Mouse (Mus musculus) neural tube, embryonic 14.5 days (tissue): ENCODE measurements at regions not wholly inside any gene's neighbourhood (a gene's known extent, or its start where the extent isn't known, plus 50 kb on each side); places are given as distances from the start of the nearest gene placed in this dataset.

Experiments used
- ATAC-seq: fragments of 200-750 bp; cut with Nextera tagmentation; 2 replicates; pipeline ENCODE4 v1.8.0; 2017; ENCODE audit warnings: low read depth, mild to moderate bottlenecking, moderate TSS enrichment, moderate library complexity
- H3K27ac ChIP-seq: fragments of 300-500 bp; sonication (generic); 2 replicates; pipeline ENCODE4 v1.5.1; 2014; ENCODE audit warnings: low read depth, mild to moderate bottlenecking, control low read depth, low read length, moderate library complexity, mixed read lengths
- H3K27me3 ChIP-seq: fragments of 300-500 bp; sonication (generic); 2 replicates; pipeline ENCODE4 v1.6.1; 2014; ENCODE audit warnings: low read length; ENCODE audit not compliant: control insufficient read depth, insufficient read depth
- H3K36me3 ChIP-seq: fragments of 300-500 bp; sonication (generic); 2 replicates; pipeline ENCODE4 v1.6.1; 2014; ENCODE audit warnings: low read length, mixed read lengths; ENCODE audit not compliant: control insufficient read depth, insufficient read depth
- H3K4me1 ChIP-seq: fragments of 300-500 bp; sonication (generic); 2 replicates; pipeline ENCODE4 v1.6.1; 2014; ENCODE audit warnings: low read length; ENCODE audit not compliant: control insufficient read depth, insufficient read depth
- H3K4me2 ChIP-seq: fragments of 300-500 bp; sonication (generic); 2 replicates; pipeline ENCODE4 v1.6.1; 2014; ENCODE audit warnings: mild to moderate bottlenecking, low read depth, low read length, control low read depth
- H3K4me3 ChIP-seq: fragments of 300-500 bp; sonication (generic); 2 replicates; pipeline ENCODE4 v1.5.1; 2014; ENCODE audit warnings: low read depth, low read length, control low read depth, mixed read lengths
- H3K9ac ChIP-seq: fragments of 300-500 bp; sonication (generic); replicated peaks from 2 replicates; pipeline ENCODE4 v1.6.1; 2014; ENCODE audit warnings: low read depth, mild to moderate bottlenecking, control low read depth, low read length, mixed read lengths
- H3K9me3 ChIP-seq: fragments of 300-500 bp; sonication (generic); 2 replicates; pipeline ENCODE4 v1.6.1; 2016; ENCODE audit warnings: low read length; ENCODE audit not compliant: control insufficient read depth
- WGBS: fragments of 180-500 bp; shearing (Covaris S2); extraction: QIAGEN DNeasy Blood & Tissue Kit; methylation state at CpG from one replicate; pipeline ENCODE4 v1.1.7; 2014; 5-methylcytosine and 5-hydroxymethylcytosine counted together

DNA sequence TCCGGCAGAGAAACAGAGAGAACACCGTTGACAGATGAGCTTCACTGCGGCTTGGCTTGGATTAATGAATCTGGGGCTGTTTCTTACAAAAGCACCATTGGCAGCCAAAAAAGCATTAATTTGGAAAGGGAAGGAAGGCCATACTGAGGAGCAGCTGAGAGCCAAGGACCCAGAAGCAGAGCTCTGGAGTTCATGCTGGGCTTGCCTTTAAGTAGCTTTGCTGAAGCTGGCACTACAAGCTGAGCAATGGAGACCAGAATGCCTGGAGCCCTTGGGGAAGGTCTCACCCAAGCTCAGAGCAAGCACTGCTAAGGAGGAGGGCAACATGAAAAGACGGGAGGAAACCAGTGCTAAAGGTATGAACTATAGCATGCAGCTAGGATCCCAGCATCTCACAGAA is 95.7 kb downstream of the Tmem30b start:
- no peaks in the 10 kb centered on the region for H3K27me3 ChIP-seq
- no peaks in the 10 kb centered on the region for H3K9me3 ChIP-seq
- H3K4me1 ChIP-seq = no peaks in the 10 kb centered on the region
- WGBS = 87% methylated on average over 4 of the region's 4 CpGs
- H3K36me3 ChIP-seq = no peaks in the 10 kb centered on the region
- no peak overlapping the region for H3K4me2 ChIP-seq
- H3K4me3 ChIP-seq = no peak overlapping the region
- no peak overlapping the region for H3K27ac ChIP-seq
- no peak for ATAC-seq
- no peak overlapping the region for H3K9ac ChIP-seq

DNA sequence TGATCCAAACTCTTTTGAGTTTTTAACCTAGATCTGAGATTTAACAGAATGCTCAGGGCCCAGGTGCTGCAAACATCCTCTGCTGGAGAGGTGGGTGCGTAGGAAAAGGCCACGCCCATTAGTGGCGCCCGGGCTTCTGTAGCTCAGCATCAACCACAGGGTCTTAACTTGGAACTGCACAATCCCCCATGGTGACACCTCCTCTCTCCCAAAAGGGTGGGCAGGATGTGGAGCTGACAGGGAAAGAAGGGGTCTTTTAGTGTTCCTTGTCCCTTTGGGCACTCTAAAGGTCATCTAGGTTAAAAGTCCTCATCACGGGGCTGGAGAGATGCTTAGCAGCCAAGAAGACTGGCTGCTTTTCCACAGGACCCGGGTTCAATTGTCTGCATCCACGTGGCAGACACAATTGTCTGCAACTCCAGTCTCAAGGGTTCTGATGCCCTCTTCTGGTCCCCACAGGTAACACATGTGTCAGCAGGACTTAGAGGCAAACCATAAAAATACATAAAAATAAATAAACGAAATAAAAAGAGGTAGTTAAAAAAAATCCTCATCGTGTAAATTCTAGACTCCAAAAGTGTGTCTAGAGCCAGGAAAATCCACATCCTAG is 96.2 kb downstream of the Tmem30b start:
- Histone ChIP-seq H3K27ac (no peak overlapping the region), H3K4me2 (no peak overlapping the region), H3K36me3 (no peaks in the 10 kb centered on the region), H3K9me3 (no peaks in the 10 kb centered on the region), H3K27me3 (no peaks in the 10 kb centered on the region), H3K4me3 (no peak overlapping the region), H3K4me1 (no peaks in the 10 kb centered on the region), H3K9ac (no peak overlapping the region)
- 55% methylated on average over 9 of the region's 9 CpGs for WGBS
- ATAC-seq = no peak

DNA sequence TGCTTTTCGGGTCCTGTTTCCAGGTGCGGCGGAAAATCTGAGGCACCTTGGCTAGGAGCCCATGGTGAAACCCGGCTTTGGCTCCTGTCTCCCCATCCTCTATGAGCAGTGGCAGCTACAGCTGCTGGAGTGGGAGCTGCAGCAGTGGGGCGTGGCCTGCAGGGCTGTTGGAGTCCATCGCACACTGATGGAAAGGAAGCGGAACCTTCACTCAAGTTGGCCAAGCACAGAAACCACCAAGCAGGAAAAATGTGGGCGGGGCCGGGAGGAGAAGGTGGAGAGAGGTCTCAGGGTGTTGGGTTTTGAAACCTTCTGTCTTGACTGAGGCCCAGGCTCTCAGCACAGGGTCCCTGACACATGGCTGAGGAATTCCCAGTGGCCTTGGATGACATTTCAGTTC is 97.1 kb downstream of the Tmem30b start:
- H3K4me2 ChIP-seq = no peak overlapping the region
- no peak overlapping the region for H3K9ac ChIP-seq
- no peak overlapping the region for H3K4me3 ChIP-seq
- H3K27ac ChIP-seq = no peak overlapping the region
- no peaks in the 10 kb centered on the region for H3K36me3 ChIP-seq
- 72% methylated on average over 9 of the region's 9 CpGs for WGBS
- no peaks in the 10 kb centered on the region for H3K27me3 ChIP-seq
- ATAC-seq = no peak
- no peaks in the 10 kb centered on the region for H3K9me3 ChIP-seq
- no peaks in the 10 kb centered on the region for H3K4me1 ChIP-seq

DNA sequence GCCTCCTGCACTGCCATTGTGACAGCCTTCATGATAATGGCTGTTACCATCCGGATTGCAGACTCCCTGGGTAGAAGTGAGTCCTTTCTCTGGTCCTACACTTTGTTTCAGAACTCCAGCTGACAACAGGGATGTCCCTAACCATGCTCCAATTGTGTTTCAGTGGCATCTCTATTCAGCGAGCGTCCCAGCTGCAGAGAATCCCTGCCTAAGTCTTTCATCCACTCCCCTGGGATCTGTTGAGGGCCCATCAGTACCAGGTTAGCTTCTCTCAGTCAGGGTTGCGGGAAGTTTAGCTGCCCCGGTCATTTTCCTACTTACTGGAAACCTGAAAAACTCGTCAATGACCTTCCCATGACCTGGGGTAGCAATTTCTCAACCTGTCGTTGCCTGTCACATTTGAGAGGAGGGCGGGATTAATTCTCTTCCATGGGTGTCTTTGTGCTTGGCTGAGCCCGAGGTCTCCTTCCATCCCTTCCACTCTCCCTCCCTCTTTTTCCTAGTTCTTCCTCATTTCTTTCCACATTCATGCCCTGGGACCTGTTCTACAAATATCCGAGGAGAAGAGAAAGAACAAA is 97.7 kb downstream of the Tmem30b start:
- H3K27ac ChIP-seq = no peak overlapping the region
- no peaks in the 10 kb centered on the region for H3K36me3 ChIP-seq
- H3K4me3 ChIP-seq = no peak overlapping the region
- no peaks in the 10 kb centered on the region for H3K27me3 ChIP-seq
- H3K4me2 ChIP-seq = no peak overlapping the region
- 39% methylated on average over 10 of the region's 10 CpGs for WGBS
- H3K4me1 ChIP-seq = no peaks in the 10 kb centered on the region
- no peak overlapping the region for H3K9ac ChIP-seq
- no peaks in the 10 kb centered on the region for H3K9me3 ChIP-seq
- ATAC-seq = no peak

DNA sequence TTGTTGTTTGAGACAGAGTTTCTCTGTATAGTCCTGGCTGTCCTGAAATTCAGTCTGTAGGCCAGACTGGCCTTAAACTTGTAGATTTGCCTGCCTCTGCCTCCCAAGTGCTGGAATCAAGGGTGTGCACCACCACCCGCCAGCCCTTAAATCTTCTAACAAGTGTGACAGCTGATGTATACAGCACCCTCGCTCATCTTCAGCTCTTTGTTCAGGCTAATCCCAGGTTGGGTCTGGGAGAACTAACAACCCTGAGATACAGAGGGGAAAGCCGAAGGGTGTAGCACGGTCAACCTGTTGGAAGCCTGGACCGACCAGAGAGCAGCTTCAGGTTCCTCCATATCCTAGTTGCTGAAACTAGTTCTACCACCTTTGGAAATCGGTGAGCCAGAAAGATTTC is 99.0 kb downstream of the Tmem30b start:
- H3K9me3 ChIP-seq = no peaks in the 10 kb centered on the region
- H3K27me3 ChIP-seq = no peaks in the 10 kb centered on the region
- no peak overlapping the region for H3K9ac ChIP-seq
- ATAC-seq = no peak
- no peaks in the 10 kb centered on the region for H3K36me3 ChIP-seq
- no peak overlapping the region for H3K27ac ChIP-seq
- H3K4me2 ChIP-seq = no peak overlapping the region
- H3K4me1 ChIP-seq = no peaks in the 10 kb centered on the region
- no peak overlapping the region for H3K4me3 ChIP-seq
- WGBS = over 99% methylated on average over 6 of the region's 6 CpGs

DNA sequence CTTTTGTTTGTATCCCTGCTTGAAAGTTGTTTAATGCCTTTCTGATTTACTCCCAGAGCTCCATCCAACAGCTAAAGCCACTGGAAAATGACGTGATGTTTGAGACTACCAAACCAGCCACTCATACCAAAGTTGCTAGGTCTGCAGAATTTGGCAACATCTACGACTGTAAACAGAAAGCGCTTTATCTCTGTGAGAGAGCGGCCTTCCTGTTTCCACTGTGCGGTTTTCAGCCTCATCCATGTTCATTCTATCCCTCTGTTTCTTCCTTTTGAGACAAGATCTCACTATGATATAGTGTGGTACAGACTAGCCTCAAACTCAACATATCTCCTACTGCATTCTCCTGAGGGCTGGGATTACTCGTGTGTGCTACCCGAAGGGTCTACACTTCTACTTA is 100.0 kb downstream of the Tmem30b start:
- H3K27me3 ChIP-seq = no peaks in the 10 kb centered on the region
- 92% methylated on average over 7 of the region's 7 CpGs for WGBS
- H3K36me3 ChIP-seq = no peaks in the 10 kb centered on the region
- H3K9me3 ChIP-seq = no peaks in the 10 kb centered on the region
- ATAC-seq = no peak
- H3K27ac ChIP-seq = no peak overlapping the region
- H3K9ac ChIP-seq = no peak overlapping the region
- no peaks in the 10 kb centered on the region for H3K4me1 ChIP-seq
- no peak overlapping the region for H3K4me3 ChIP-seq
- H3K4me2 ChIP-seq = no peak overlapping the region

DNA sequence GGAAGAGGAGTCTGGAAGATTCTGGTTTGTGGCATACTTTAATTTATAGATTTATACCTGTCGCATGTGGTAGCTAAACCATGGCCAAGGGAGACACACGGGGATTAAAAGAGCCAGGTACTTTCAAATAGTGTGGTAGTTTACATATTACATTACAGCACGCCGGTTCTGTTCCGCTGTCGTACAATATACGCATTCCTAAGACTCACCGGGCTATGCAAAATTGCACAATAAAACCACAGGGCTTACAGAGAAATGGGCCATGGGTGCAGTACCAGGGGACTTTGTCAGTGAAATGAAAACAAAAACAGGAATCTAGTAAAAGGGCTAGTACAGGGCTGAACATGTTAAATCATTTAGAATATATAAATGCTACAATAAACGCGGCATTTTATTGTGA is 100.6 kb downstream of the Tmem30b start:
- no peak for ATAC-seq
- Histone ChIP-seq H3K4me1 (no peaks in the 10 kb centered on the region), H3K36me3 (no peaks in the 10 kb centered on the region), H3K9ac (no peak overlapping the region), H3K4me3 (no peak overlapping the region), H3K27me3 (no peaks in the 10 kb centered on the region), H3K4me2 (no peak overlapping the region), H3K27ac (no peak overlapping the region), H3K9me3 (no peaks in the 10 kb centered on the region)
- 74% methylated on average over 10 of the region's 10 CpGs for WGBS

DNA sequence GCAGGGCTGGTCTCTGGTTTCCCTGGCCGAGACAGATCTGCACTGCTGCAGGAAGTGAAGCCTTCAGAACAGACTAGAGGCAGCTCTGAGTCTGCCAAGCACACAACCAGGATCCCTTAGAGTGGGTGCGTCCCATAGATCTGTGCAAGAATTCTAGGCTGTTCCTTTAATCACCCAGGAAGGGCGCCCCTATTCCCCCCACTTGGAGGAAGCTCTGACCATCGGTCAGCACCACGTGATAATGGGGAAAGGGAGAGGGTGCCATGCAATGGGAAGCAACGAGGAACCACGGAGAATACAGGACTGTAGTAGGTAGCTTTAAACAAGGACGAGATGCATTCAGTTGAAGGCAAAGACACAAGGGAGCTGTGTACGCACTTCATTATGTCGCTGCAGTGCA is 101.1 kb downstream of the Tmem30b start:
- ATAC-seq = no peak
- Histone ChIP-seq H3K9me3 (no peaks in the 10 kb centered on the region), H3K27ac (no peak overlapping the region), H3K4me3 (no peak overlapping the region), H3K4me1 (no peaks in the 10 kb centered on the region), H3K36me3 (no peaks in the 10 kb centered on the region), H3K4me2 (no peak overlapping the region), H3K27me3 (no peaks in the 10 kb centered on the region), H3K9ac (no peak overlapping the region)
- WGBS = 59% methylated on average over 10 of the region's 10 CpGs

DNA sequence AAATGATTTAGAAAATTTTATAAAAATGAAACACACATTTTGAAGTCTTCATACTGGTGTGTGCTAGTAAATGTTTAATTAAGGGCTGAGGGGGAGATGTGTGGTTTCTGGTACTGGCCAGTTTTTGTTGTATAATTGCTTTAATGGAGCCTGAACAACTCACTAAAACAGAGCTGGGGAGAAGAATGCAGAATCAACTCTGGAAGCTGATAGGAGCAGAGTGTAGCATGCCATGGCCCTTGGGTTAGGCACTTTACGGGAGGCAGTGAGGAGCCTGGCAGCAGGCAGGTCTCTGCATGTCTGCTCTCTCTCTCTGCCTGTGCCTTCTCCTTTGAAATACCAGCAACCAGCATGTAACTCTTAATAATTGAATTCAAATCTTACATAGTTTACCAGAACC is 104.9 kb downstream of the Tmem30b start:
- ATAC-seq = no peak
- H3K27ac ChIP-seq = no peak overlapping the region
- WGBS = 61% methylated on average over 1 of the region's 1 CpGs
- no peak overlapping the region for H3K9ac ChIP-seq
- no peaks in the 10 kb centered on the region for H3K4me1 ChIP-seq
- H3K9me3 ChIP-seq = no peaks in the 10 kb centered on the region
- H3K4me3 ChIP-seq = no peak overlapping the region
- H3K36me3 ChIP-seq = no peaks in the 10 kb centered on the region
- H3K4me2 ChIP-seq = no peak overlapping the region
- no peaks in the 10 kb centered on the region for H3K27me3 ChIP-seq
